Mouse (Mus musculus) testis, adult 2 months (tissue): ENCODE measurements at regions not wholly inside any gene's neighbourhood (a gene's known extent, or its start where the extent isn't known, plus 50 kb on each side); places are given as distances from the start of the nearest gene placed in this dataset.

Source experiments
- CTCF ChIP-seq: fragments of 200-500 bp; IDR thresholded peaks from 2 replicates; pipeline ENCODE4 v1.5.1; 2012; ENCODE audit warnings: low read depth, mild to moderate bottlenecking, inconsistent platforms, low read length, moderate library complexity; ENCODE audit not compliant: control insufficient read depth, insufficient read depth, insufficient replicate concordance
- POLR2A ChIP-seq: fragments of 200-500 bp; IDR thresholded peaks from 2 replicates; pipeline ENCODE4 v1.6.1; 2012; ENCODE audit warnings: low read depth, mild to moderate bottlenecking, inconsistent platforms, low read length, moderate library complexity; ENCODE audit not compliant: control insufficient read depth

GRCm38 (mm10) chr13:31317066-31317465 is 238.9 kb upstream of the Foxq1 start:
- TF ChIP-seq POLR2A (no peak), CTCF (no peak)
